Comparison of ENCODE assay signal across 8 mouse cellular contexts in the genomic region with DNA sequence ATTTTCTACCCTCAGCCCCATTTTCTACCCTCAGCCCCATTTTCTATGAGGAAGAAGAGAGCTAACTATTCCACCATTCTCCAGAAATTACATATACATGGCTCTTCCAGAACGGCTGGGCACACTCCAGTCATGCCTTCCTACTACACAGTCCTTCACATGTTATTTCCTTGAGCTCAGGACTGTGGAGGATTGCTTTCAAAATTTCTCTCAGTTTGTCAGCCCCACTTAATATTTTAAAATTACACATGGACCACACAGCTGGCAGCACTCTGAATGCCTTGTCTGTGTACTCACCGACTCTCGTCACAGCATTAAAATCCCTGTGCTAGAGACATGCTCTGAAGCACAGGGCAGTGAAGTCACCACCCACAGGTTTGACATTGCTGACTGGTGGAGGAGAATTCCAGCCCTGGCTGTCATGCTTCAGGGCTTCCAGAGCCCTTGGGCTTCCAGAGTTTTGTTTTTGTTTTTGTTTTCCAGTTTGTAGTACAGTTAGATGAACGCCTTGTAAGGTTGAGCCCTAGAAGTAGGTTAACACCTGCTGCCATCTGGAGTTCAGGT. TPM values are rescaled to one million over a fixed set of nuclear protein-coding genes. Genes with fewer than 3 reads are reported as not detected.
DNase-seq lines count a peak whose midpoint lies in the region; ATAC-seq and TF ChIP-seq lines count a peak whose summit lies in the region.

No protein-coding gene starts in this region.

- H3K9ac ChIP-seq in limb, embryonic 13.5 days, result 0 out of 2 replicates have a peak overlapping the region, but pooled peaks have one; percentile 76
- H3K9ac ChIP-seq in stomach, postnatal 0 days (ENCODE audit: low read length), result no peak overlapping the region

- intact Hi-C loops in left cerebral cortex, postnatal 36 days (cut with DNase I), result loop anchor here (5.0 to 10.0 kb wide), 2 partner anchors 692 to 770 kb away; no protein-coding TSS in a partner anchor
- intact Hi-C loops in left cerebral cortex, postnatal 14 days (cut with DNase I), result no loop called here
- intact Hi-C loops in left cerebral cortex, postnatal 25 days (cut with DNase I), result loop anchor here (10.0 kb wide), 2 partner anchors 690 to 770 kb away; no protein-coding TSS in a partner anchor

- 70% methylated on average over 4 of the region's 4 CpGs for WGBS in hindbrain, embryonic 10.5 days
- WGBS in limb, embryonic 13.5 days, result 39% methylated on average over 4 of the region's 4 CpGs
- 49% methylated on average over 4 of the region's 4 CpGs for WGBS in stomach, postnatal 0 days

- no peaks in the 10 kb centered on the region for H3K27me3 ChIP-seq in testis, adult 2 months (ENCODE audit: control insufficient read depth, insufficient read depth, low read length)
- no peaks in the 10 kb centered on the region for H3K27me3 ChIP-seq in hindbrain, embryonic 10.5 days (ENCODE audit: insufficient read depth, poor library complexity, severe bottlenecking)
- no peaks in the 10 kb centered on the region for H3K27me3 ChIP-seq in limb, embryonic 13.5 days
- H3K27me3 ChIP-seq in stomach, postnatal 0 days (ENCODE audit: control insufficient read depth, insufficient read depth, low read length), result no peaks in the 10 kb centered on the region

- H3K4me2 ChIP-seq in limb, embryonic 13.5 days (replicated peaks), result peak overlapping the region; percentile 86
- peak overlapping the region; percentile 85 for H3K4me2 ChIP-seq in stomach, postnatal 0 days (replicated peaks; ENCODE audit: low read depth)

- ATAC-seq in limb, embryonic 13.5 days (ENCODE audit: low FRiP score, low read depth), result no peak
- no peak for ATAC-seq in stomach, postnatal 0 days (ENCODE audit: low FRiP score, low TSS enrichment)

- H3K9me3 ChIP-seq in hindbrain, embryonic 10.5 days, result no peaks in the 10 kb centered on the region
- no peaks in the 10 kb centered on the region for H3K9me3 ChIP-seq in limb, embryonic 13.5 days
- H3K9me3 ChIP-seq in stomach, postnatal 0 days (ENCODE audit: control insufficient read depth, low read length), result no peaks in the 10 kb centered on the region

- H3K4me1 ChIP-seq in testis, adult 2 months (ENCODE audit: control insufficient read depth, insufficient read depth, low read length), result peaks cover 12% of the 10 kb centered on the region
- peaks cover 23% of the 10 kb centered on the region for H3K4me1 ChIP-seq in hindbrain, embryonic 10.5 days (replicated peaks)
- H3K4me1 ChIP-seq in limb, embryonic 13.5 days, result peaks cover 22% of the 10 kb centered on the region
- H3K4me1 ChIP-seq in stomach, postnatal 0 days (replicated peaks; ENCODE audit: control insufficient read depth, insufficient read depth), result 0 out of 2 replicates have a peak, but pooled peaks cover 2% of the 10 kb centered on the region

- peak overlapping the region; percentile 87 for H3K4me3 ChIP-seq in testis, adult 2 months (ENCODE audit: control insufficient read depth, low read depth, low read length)
- peak overlapping the region; percentile 83 for H3K4me3 ChIP-seq in hindbrain, embryonic 10.5 days
- peak overlapping the region; percentile 86 for H3K4me3 ChIP-seq in limb, embryonic 13.5 days
- H3K4me3 ChIP-seq in stomach, postnatal 0 days (ENCODE audit: low read depth, low read length), result peak overlapping the region; percentile 89; the same call in 1 of the 2 replicates

- no peak for TF ChIP-seq POLR2A in testis, adult 2 months (IDR thresholded peaks at IDR 0.05; ENCODE audit: control insufficient read depth, low read depth, low read length)

- no peak for TF ChIP-seq EP300 in stomach, postnatal 0 days (optimal IDR thresholded peaks at IDR 0.05)

- peak overlapping the region; percentile 1; the same call in 1 of the 2 replicates for H3K27ac ChIP-seq in testis, adult 2 months (ENCODE audit: control insufficient read depth, insufficient read depth, low read depth, low read length)
- no peak overlapping the region; the same call in 1 of the 2 replicates for H3K27ac ChIP-seq in hindbrain, embryonic 10.5 days
- H3K27ac ChIP-seq in limb, embryonic 13.5 days, result no peak overlapping the region
- no peak overlapping the region for H3K27ac ChIP-seq in stomach, postnatal 0 days (replicated peaks)

- TF ChIP-seq CTCF in testis, adult 2 months (IDR thresholded peaks at IDR 0.05; ENCODE audit: control insufficient read depth, insufficient read depth, insufficient replicate concordance, low read depth, low read length), result no peak
- no peak for TF ChIP-seq CTCF in stomach, postnatal 0 days (IDR thresholded peaks at IDR 0.05; ENCODE audit: low read depth)

- no peaks in the 10 kb centered on the region; the same call in 1 of the 2 replicates for H3K36me3 ChIP-seq in testis, adult 2 months (ENCODE audit: control insufficient read depth, insufficient read depth, low read length)
- peaks cover 25% of the 10 kb centered on the region for H3K36me3 ChIP-seq in hindbrain, embryonic 10.5 days
- peaks cover 23% of the 10 kb centered on the region for H3K36me3 ChIP-seq in limb, embryonic 13.5 days
- peaks cover 12% of the 10 kb centered on the region for H3K36me3 ChIP-seq in stomach, postnatal 0 days (ENCODE audit: control insufficient read depth, insufficient read depth, low read length)

- no peak for DNase-seq in testis, postnatal 10 days (ENCODE audit: low spot score)
- no peak for DNase-seq in hindbrain, embryonic 10.5 days (ENCODE audit: low spot score)
- DNase-seq in stomach, postnatal 0 days (ENCODE audit: low spot score), result no peak
- DNase-seq in left cerebral cortex, postnatal 36 days (ENCODE audit: low spot score in 2 of 2), result no peak
- DNase-seq in left cerebral cortex, postnatal 14 days (ENCODE audit: low spot score in 2 of 2), result no peak
- no peak for DNase-seq in left cerebral cortex, postnatal 25 days (ENCODE audit: low spot score in 2 of 2)

RNA-seq across cellular contexts. Expression of gene Gabarapl1, which starts 1.7 kb away (rescaled TPM):
- polyA plus RNA-seq in testis, adult 2 months (2012; rRNA removed), result 279 and 296 TPM in 2 replicates
- polyA plus RNA-seq in hindbrain, embryonic 10.5 days (2016; fragmentation: Nextera tagmentation; extraction: Ambion mirVana), result 49.1 and 68.0 TPM in 2 replicates
- polyA plus RNA-seq in limb, embryonic 13.5 days (2015; fragmentation: Nextera tagmentation; extraction: Ambion mirVana), result 55.4 and 55.5 TPM in 2 replicates
- polyA plus RNA-seq in stomach, postnatal 0 days (2015; fragmentation: Nextera tagmentation; extraction: Ambion mirVana), result 45.7 and 46.8 TPM in 2 replicates
- total RNA-seq in left cerebral cortex, postnatal 36 days (2021), result 100 to 1,000 TPM; 655 to 787 TPM
- total RNA-seq in left cerebral cortex, postnatal 14 days (2021), result 100 to 1,000 TPM; 576 to 580 TPM
- 100 to 1,000 TPM; 690 to 697 TPM for total RNA-seq in left cerebral cortex, postnatal 25 days (2021)

RNA-seq across cellular contexts. Expression of gene Tmem52b, which starts 22.4 kb away (rescaled TPM):
- polyA plus RNA-seq in testis, adult 2 months (2012; rRNA removed), result not detected in 2 replicates
- not detected in 2 replicates for polyA plus RNA-seq in hindbrain, embryonic 10.5 days (2016; fragmentation: Nextera tagmentation; extraction: Ambion mirVana)
- polyA plus RNA-seq in limb, embryonic 13.5 days (2015; fragmentation: Nextera tagmentation; extraction: Ambion mirVana), result 0.06 TPM in 1 of 2 replicates, not detected in the other
- polyA plus RNA-seq in stomach, postnatal 0 days (2015; fragmentation: Nextera tagmentation; extraction: Ambion mirVana), result 0.04 and 0.11 TPM in 2 replicates
- not detected for total RNA-seq in left cerebral cortex, postnatal 36 days (2021)
- total RNA-seq in left cerebral cortex, postnatal 14 days (2021), result not detected
- not detected for total RNA-seq in left cerebral cortex, postnatal 25 days (2021)

RNA-seq across cellular contexts. Expression of gene Olr1, which starts 27.7 kb away (rescaled TPM):
- polyA plus RNA-seq in testis, adult 2 months (2012; rRNA removed), result 0.06 and 0.12 TPM in 2 replicates
- polyA plus RNA-seq in hindbrain, embryonic 10.5 days (2016; fragmentation: Nextera tagmentation; extraction: Ambion mirVana), result 0.09 TPM in 1 of 2 replicates, not detected in the other
- not detected in 2 replicates for polyA plus RNA-seq in limb, embryonic 13.5 days (2015; fragmentation: Nextera tagmentation; extraction: Ambion mirVana)
- 0.08 and 0.22 TPM in 2 replicates for polyA plus RNA-seq in stomach, postnatal 0 days (2015; fragmentation: Nextera tagmentation; extraction: Ambion mirVana)
- not detected for total RNA-seq in left cerebral cortex, postnatal 36 days (2021)
- total RNA-seq in left cerebral cortex, postnatal 14 days (2021), result not detected
- not detected for total RNA-seq in left cerebral cortex, postnatal 25 days (2021)

RNA-seq across cellular contexts. Expression of gene Klre1, which starts 43.0 kb away (rescaled TPM):
- 0.14 TPM in 2 replicates for polyA plus RNA-seq in testis, adult 2 months (2012; rRNA removed)
- not detected in 2 replicates for polyA plus RNA-seq in hindbrain, embryonic 10.5 days (2016; fragmentation: Nextera tagmentation; extraction: Ambion mirVana)
- polyA plus RNA-seq in limb, embryonic 13.5 days (2015; fragmentation: Nextera tagmentation; extraction: Ambion mirVana), result not detected in 2 replicates
- not detected in 2 replicates for polyA plus RNA-seq in stomach, postnatal 0 days (2015; fragmentation: Nextera tagmentation; extraction: Ambion mirVana)
- not detected for total RNA-seq in left cerebral cortex, postnatal 36 days (2021)
- not detected for total RNA-seq in left cerebral cortex, postnatal 14 days (2021)
- not detected for total RNA-seq in left cerebral cortex, postnatal 25 days (2021)

RNA-seq across cellular contexts. Expression of gene Klrd1, which starts 56.9 kb away (rescaled TPM):
- polyA plus RNA-seq in testis, adult 2 months (2012; rRNA removed), result not detected in 2 replicates
- not detected in 2 replicates for polyA plus RNA-seq in hindbrain, embryonic 10.5 days (2016; fragmentation: Nextera tagmentation; extraction: Ambion mirVana)
- 0.26 TPM in 1 of 2 replicates, not detected in the other for polyA plus RNA-seq in limb, embryonic 13.5 days (2015; fragmentation: Nextera tagmentation; extraction: Ambion mirVana)
- polyA plus RNA-seq in stomach, postnatal 0 days (2015; fragmentation: Nextera tagmentation; extraction: Ambion mirVana), result 0.27 and 0.53 TPM in 2 replicates
- 1 to 10 TPM in 1 of 2 experiments, not detected in 1; 1.1 TPM for total RNA-seq in left cerebral cortex, postnatal 36 days (2021)
- total RNA-seq in left cerebral cortex, postnatal 14 days (2021), result under 1 TPM in 1 of 2 experiments, not detected in 1; 0.49 TPM
- not detected for total RNA-seq in left cerebral cortex, postnatal 25 days (2021)
